Mouse (Mus musculus): Measurements from ENCODE around the gene Fmn2.
A peak's percentile ranks its signal among the peaks of the same experiment; 100 is the strongest.

The Fmn2 gene

GRCm38 (mm10) chr1:174557841-174558240 is 56.2 kb downstream of the Fmn2 start:
- DNase-seq = no peak

DNA sequence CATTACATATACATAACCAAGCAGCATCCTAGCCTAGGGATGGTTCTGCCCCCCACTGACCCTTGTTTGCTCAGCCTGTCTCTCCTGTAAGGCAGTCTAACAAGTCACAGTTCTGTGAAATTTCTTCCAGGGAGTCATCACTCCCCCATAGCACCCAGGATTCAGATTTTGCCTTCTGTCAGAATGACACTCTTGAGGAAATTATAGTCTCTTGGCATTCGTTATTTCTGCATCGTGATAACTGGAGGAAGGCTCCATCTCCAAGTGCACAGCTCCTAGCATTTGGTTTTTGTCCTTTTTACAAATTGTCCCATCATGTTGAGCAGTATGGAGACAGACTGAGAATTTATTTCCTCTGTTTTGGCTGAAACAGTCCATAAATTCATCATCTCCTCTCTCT is 56.9 kb downstream of the Fmn2 start:
- DNase-seq = no peak

- DNase-seq = no peak
Measured at GRCm38 (mm10) chr1:174564561-174564960, 62.9 kb downstream of the Fmn2 start.

DNA sequence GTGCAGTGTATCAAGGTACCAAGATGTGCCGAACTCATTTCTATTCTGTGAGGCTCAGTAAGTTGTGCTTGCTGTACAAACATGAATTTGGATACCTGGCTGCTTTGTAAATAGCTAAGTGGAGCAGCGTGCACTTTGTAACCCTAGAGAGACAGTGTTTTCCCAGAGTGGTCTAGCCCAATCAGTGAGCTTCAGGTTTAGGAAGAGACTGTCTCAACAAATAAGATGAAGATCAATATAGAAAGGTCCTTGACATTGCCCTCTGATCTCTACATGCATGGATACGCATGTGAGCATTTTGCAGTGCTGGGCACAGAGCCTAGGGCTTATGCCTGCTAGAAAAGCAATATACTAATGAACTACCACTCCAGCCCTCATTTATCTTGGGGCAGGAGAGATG is 67.0 kb downstream of the Fmn2 start:
- no peak for DNase-seq

GRCm38 (mm10) chr1:174592420-174592980 is 90.9 kb downstream of the Fmn2 start:
- peak; percentile 36 for DNase-seq

DNA sequence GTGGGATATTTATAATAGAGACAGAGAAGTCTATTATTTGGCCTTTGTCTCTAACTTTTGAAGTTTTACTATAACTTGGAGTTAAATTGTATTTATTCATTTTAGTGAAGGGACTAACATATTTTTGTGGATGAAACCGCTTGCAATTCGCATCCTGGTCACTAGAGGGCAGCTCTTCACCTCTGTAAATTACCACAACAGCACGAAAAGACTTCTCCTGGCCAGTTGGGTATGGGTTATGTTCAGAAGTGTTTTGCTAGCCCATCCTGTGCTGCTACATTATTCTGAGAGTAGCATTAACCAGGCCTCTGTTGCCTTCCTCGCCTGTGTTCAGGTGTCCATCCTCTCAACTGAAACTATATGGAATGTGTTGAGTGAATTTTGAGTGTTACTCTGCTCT is 93.4 kb downstream of the Fmn2 start:
- peak; percentile 64 for DNase-seq

- DNase-seq = no peak
Measured at GRCm38 (mm10) chr1:174597495-174597894, 95.9 kb downstream of the Fmn2 start.

- DNase-seq = no peak
Measured at GRCm38 (mm10) chr1:174598226-174598625, 96.6 kb downstream of the Fmn2 start.

DNA sequence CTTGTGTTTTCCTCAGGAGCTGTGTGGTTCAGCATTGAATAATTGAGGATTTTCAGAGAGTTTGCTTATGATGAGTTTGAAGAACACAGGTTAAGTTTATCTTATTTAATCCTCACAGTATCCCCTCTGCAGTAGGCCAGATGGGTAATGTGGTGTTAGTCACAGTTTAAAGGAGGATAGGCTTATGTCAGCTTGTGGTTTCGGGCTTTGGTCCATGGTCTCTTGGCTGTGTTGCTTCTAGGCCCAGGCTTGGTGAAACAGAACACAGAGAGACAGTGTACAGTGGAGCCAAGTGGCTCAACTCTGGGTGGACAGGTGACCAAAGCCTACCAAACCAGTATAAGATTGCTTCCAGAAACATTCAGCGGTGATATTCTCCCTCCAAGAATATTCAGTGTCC is 98.4 kb downstream of the Fmn2 start:
- DNase-seq = no peak

DNA sequence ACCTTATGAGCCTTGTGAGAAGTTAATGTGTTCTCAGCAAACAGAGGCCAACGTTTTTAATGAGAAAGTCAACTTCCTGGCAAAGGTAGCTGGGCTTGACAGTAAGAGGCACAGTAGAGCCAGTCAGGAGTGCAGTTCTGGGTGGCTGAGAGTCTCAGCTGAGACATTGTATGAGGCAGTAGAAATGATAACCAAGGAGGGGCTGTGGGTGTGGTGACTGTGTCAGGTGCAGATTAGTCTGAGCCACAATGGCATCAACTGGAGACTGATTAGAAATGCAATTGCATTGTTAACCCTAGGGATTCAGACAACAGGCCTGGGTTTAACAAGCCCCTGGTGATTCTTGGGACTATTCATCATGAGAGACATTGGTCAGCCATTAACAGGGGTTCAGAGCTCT is 99.0 kb downstream of the Fmn2 start:
- DNase-seq = no peak

DNA sequence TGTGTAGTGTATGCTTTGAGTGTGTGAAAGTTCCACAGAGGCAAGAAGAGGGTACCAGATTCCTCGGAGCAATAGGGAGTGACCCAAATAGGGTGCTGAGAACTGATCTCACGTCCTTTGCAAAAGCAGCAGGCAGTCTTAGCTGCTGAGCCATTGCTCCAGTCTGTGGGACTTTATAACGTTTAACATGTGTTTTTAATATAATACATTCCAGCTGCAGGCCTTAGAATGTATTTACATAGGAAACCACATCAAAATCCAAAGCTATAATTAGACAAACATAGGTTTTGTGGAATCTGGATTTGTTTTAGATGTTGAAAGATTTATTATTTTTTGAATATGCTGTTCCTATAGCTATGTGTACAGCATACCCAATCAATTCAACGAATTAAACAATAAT is 115.7 kb downstream of the Fmn2 start:
- no peak for DNase-seq

DNA sequence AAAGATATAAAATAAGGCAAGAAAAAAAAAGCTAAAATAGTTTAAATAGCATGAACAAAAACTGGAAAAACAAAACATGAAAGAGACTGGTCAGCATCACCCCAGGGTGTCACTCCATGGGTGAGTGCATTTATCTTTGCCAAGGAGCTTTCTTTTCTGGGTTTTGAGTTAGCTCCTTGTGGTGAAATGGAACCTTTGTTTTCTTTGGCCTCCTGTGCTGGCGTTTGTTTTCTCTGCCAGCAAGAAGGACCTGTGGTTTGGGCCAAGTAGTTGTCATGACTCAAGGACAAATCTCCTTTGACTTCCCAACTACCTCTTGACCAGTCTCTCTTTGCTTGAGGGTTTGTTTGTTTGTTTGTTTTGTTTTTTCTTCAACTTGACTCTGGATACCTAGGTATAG is 119.9 kb downstream of the Fmn2 start:
- no peak for DNase-seq

- DNase-seq = peak; percentile 6
Measured at GRCm38 (mm10) chr1:174623054-174623453, 121.4 kb downstream of the Fmn2 start.

DNA sequence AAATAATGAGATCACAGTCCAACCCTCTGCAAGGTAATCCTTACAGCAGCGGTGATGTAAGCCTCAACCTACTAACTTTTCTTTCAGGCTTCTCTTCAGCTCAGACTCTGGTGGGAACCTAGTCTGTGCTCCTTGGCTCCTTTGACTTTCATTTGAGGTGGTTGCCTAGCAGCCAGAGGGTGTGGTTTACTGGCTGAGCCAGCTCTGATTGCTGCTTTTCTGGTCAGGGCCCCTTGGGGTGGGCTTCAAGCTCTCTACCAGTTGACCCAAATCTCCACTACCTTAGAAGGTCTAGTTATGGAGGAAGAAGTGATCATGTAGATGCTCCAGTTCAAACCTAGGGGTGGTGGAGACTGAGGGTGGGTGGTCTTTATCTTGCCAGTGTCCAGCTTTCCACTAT is 128.4 kb downstream of the Fmn2 start:
- peak; percentile 4 for DNase-seq

- no peak for DNase-seq
Measured at GRCm38 (mm10) chr1:174636291-174636690, 134.7 kb downstream of the Fmn2 start.

DNA sequence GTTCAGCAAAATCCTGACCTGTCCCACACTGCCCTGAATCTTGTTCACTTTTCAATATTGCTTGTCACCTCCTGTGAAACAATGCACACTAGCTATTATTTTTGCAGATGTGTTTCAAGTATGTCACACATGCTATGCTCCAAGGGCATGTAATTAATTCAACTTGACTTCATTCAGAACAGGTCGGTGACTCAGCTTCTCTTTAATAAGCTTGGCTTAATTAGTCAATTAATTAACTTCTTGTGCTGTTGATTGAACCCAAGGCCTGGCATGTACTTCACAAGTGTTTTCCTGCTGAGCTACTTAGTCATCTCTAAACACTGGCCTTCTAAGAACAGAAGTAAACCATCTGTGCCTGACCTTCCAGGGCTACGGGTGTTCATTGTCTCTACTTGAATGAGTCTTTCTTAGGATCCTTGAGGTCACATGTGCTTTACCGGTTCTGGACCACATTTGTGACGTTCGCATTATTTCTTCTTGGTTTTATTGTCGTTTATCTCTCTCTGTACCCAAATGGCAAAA is 136.0 kb downstream of the Fmn2 start:
- DNase-seq = peak; percentile 36

GRCm38 (mm10) chr1:174640901-174641300 is 139.3 kb downstream of the Fmn2 start:
- no peak for DNase-seq

DNA sequence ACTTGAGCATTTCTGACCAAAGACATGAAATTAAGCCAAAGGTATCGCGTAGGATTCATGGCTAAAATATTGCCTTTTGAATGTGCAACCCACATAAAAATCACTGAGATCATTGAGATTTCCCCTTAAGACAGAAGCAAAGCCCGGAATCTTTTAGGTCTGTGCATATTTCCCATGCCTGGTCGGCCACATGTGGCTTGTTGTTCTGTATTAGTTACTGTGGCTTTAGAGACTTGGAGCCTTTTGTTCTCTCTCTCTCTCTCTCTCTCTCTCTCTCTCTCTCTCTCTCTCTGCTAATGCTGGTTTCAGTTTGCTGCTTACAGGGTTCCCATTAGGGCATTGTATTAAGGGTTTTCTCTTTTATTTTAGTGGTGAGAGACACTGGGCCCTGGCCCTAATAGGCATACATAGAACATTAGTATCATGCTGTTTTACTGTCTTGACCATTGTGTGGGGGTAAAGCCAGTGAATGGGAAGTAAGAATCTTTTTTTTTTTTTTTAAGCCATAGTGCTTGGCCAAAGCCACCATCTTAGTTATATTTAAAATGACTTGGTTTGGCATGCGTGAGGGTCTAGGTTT is 141.9 kb downstream of the Fmn2 start:
- no peak for DNase-seq

DNA sequence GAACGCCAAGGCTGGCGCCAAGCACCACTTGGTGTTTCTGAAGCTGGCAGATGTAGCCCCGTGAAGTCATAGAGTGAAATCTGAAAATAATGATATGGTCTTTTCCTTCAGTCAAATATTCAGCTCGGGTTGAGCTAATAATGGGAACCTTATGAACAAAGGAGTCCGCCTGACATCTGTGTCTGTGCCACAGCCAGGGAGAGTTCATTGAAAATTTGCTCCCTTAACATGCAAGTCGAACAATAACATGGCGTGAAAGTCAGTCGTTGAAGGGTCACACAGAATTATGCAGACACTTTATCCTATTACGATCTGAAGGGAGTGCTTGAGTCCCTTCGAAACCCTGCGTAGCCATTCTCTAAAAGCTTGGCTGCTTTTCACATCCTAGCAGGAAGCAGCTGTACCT is 147.8 kb downstream of the Fmn2 start:
- no peak for DNase-seq

DNA sequence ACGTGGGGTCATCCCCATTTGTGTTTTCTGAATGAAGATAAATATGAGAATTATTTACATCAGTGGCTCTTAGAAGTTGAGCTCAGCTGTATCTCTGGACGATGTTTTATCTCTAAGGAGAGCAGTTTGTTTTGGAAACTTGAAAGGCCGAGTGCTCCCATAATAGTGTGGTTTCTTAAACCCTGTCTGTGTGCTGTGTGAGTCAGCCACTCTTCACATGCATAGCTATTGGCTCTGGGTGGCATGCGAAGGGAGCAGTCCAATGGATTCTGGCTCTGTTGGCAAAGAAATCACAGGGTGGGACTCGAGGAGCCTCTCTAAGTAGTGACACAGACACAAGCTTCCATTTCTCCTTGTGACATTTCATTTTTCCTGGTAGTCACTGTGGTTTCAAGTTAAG is 152.9 kb downstream of the Fmn2 start:
- DNase-seq = no peak

GRCm38 (mm10) chr1:174655354-174655753 is 153.7 kb downstream of the Fmn2 start:
- DNase-seq = no peak

DNA sequence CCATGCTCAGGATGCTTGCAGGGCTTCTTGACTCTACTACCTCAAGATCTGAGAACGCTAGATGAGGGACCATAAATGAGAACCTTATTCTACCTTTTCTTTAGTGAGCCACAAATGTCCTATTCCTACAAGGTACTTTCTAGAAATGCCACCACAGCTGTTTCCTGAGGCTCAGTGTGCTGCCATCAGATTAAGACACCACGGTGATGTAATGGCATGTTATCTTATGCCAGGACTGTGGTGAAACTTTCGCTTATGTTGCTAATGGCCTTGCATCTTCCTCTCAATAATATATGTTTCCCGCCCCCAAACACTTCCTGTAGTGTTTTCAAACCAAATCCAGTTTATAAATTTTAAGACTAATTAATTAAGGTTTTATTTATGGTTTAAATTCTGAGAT is 154.9 kb downstream of the Fmn2 start:
- no peak for DNase-seq

DNA sequence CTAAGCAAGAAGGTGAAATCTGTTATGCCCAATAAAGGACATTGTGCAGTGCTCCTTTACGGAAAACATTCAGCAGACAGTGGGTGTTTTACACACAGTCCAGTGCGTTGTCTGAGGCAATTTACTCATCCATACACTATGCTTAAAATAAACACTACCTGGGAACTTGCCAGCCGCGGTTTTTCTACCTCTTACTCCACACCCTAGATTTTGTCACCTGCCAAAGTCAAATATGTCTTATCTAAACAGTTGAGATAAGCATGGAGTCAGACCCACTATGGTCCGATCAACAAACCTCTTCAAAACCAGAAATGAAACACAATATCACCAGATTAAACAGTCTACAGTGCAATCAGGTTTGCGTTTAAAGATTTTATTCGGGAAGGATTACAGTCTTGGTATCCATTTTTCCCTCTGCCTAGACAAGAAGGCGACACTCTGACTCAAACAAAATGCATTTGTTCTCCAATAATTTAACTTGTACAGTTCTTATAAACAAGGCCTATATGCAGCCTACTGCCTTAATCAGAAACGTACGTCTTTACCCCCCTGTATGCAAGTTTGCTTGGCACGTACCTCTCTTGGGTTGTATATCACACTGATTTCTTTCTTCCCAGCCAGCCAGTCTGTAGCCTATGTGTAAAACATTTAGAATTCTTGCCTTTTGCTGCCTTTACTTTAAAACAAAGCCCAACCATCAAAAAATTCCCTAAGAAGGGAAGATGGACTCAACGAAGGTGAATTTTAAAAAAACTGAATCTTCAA is 158.0 kb downstream of the Fmn2 start:
- no peak for DNase-seq

GRCm38 (mm10) chr1:174665116-174665515 is 163.5 kb downstream of the Fmn2 start:
- DNase-seq = no peak

Data from retina, postnatal 1 day (tissue).